Mouse (Mus musculus) limb, embryonic 15.5 days (tissue): ENCODE measurements around the gene Pou3f1. TPM values are rescaled to one million over a fixed set of nuclear protein-coding genes. Genes with fewer than 3 reads are reported as not detected.
"Not testable (repeated sequence)": the region's sequence is repeated elsewhere in the genome, so short reads cannot be mapped to it uniquely, and the experiment has no call there.

ENCODE experiments used
- ATAC-seq: fragments of 200-750 bp; cut with Nextera tagmentation; 2 replicates; pipeline ENCODE4 v1.8.0; 2017; ENCODE audit warnings: low read depth, moderate TSS enrichment; ENCODE audit not compliant: insufficient number of reproducible peaks, low FRiP score, low TSS enrichment
- H3K27ac ChIP-seq: fragments of 300-500 bp; sonication (generic); 2 replicates; pipeline ENCODE4 v1.5.1; 2015; ENCODE audit warnings: moderate library complexity, mild to moderate bottlenecking, inconsistent platforms
- H3K27me3 ChIP-seq: fragments of 300-500 bp; sonication (generic); 2 replicates; pipeline ENCODE4 v1.6.1; 2015; ENCODE audit warnings: inconsistent platforms
- H3K36me3 ChIP-seq: fragments of 300-500 bp; sonication (generic); 2 replicates; pipeline ENCODE4 v1.6.1; 2015; ENCODE audit warnings: inconsistent platforms
- H3K4me1 ChIP-seq: fragments of 300-500 bp; sonication (generic); 2 replicates; pipeline ENCODE4 v1.6.1; 2015; ENCODE audit warnings: inconsistent platforms
- H3K4me2 ChIP-seq: fragments of 300-500 bp; sonication (generic); 2 replicates; pipeline ENCODE4 v1.6.1; 2015; ENCODE audit warnings: mild to moderate bottlenecking, inconsistent platforms
- H3K4me3 ChIP-seq: fragments of 300-500 bp; sonication (generic); 2 replicates; pipeline ENCODE4 v1.5.1; 2015; ENCODE audit warnings: mild to moderate bottlenecking, inconsistent platforms
- H3K9ac ChIP-seq: fragments of 300-500 bp; sonication (generic); 2 replicates; pipeline ENCODE4 v1.6.1; 2015; ENCODE audit warnings: inconsistent platforms
- H3K9me3 ChIP-seq: fragments of 300-500 bp; sonication (generic); 2 replicates; pipeline ENCODE4 v1.6.1; 2016; ENCODE audit warnings: inconsistent platforms
- WGBS: fragments of 180-500 bp; shearing (Covaris S2); methylation state at CpG from one replicate; pipeline ENCODE4 v1.1.7; 2015; 5-methylcytosine and 5-hydroxymethylcytosine counted together
- polyA plus RNA-seq: library from polyadenylated mRNA; unstranded; fragments of >200 nt; fragmentation: Nextera tagmentation; extraction: Ambion mirVana; gene quantifications from 2 replicates; pipeline ENCODE4 v1.2.1, GENCODE M21; 2015

Pou3f1 gene
- polyA plus RNA-seq, 1 experiment from 2014 or later = 1.1 TPM

- no peak overlapping the region for H3K4me3 ChIP-seq
- peaks cover 22% of the 10 kb centered on the region for H3K36me3 ChIP-seq
- no peak for ATAC-seq
- H3K27ac ChIP-seq = peak overlapping the region; percentile 88
- H3K4me2 ChIP-seq = no peak overlapping the region
- no peaks in the 10 kb centered on the region for H3K9me3 ChIP-seq
- H3K4me1 ChIP-seq = peaks cover 82% of the 10 kb centered on the region
- no peaks in the 10 kb centered on the region for H3K27me3 ChIP-seq
- no peak overlapping the region for H3K9ac ChIP-seq
- 81% methylated on average over 23 of the region's 23 CpGs for WGBS
Observed at GRCm38 (mm10) chr4:124705661-124706269, 49.2 kb downstream of the Pou3f1 start.

- peaks cover 22% of the 10 kb centered on the region for H3K36me3 ChIP-seq
- H3K9me3 ChIP-seq, H3K9ac ChIP-seq, H3K27me3 ChIP-seq, ATAC-seq, H3K4me3 ChIP-seq, H3K4me2 ChIP-seq: not testable (repeated sequence)
- H3K27ac ChIP-seq = peak overlapping the region; percentile 95
- peaks cover 75% of the 10 kb centered on the region for H3K4me1 ChIP-seq
- WGBS = 82% methylated on average over 25 of the region's 25 CpGs
Observed at GRCm38 (mm10) chr4:124707381-124708199, 51.0 kb downstream of the Pou3f1 start.

- ATAC-seq, H3K9me3 ChIP-seq, H3K9ac ChIP-seq, H3K27me3 ChIP-seq, H3K4me3 ChIP-seq: not testable (repeated sequence)
- Histone ChIP-seq H3K27ac (peak overlapping the region; percentile 95), H3K36me3 (peaks cover 22% of the 10 kb centered on the region), H3K4me1 (peaks cover 72% of the 10 kb centered on the region), H3K4me2 (peak overlapping the region; percentile 51)
- 14% methylated on average over 1 of the region's 1 CpGs for WGBS
Observed at GRCm38 (mm10) chr4:124708200-124708517, 51.6 kb downstream of the Pou3f1 start.

GRCm38 (mm10) chr4:124708518-124709477, 52.2 kb downstream of the Pou3f1 start:
- no peaks in the 10 kb centered on the region for H3K27me3 ChIP-seq
- H3K4me1 ChIP-seq = peaks cover 66% of the 10 kb centered on the region
- no peak overlapping the region for H3K9ac ChIP-seq
- H3K4me2 ChIP-seq = peak overlapping the region; percentile 51
- H3K27ac ChIP-seq = peak overlapping the region; percentile 95
- H3K36me3 ChIP-seq = peaks cover 22% of the 10 kb centered on the region
- ATAC-seq = peak; percentile 89
- 2% methylated on average over 41 of the region's 41 CpGs for WGBS
- H3K9me3 ChIP-seq = no peaks in the 10 kb centered on the region
- peak overlapping the region; percentile 37 for H3K4me3 ChIP-seq

GRCm38 (mm10) chr4:124709961-124710446, 53.4 kb downstream of the Pou3f1 start:
- WGBS = 3% methylated on average over 18 of the region's 18 CpGs
- peak overlapping the region; percentile 27 for H3K4me3 ChIP-seq
- H3K9ac ChIP-seq = 0 out of 2 replicates have a peak overlapping the region, but pooled peaks have one; percentile 23
- ATAC-seq = no peak
- H3K4me1 ChIP-seq = peaks cover 57% of the 10 kb centered on the region
- H3K4me2 ChIP-seq = peak overlapping the region; percentile 51
- H3K36me3 ChIP-seq = peaks cover 22% of the 10 kb centered on the region
- H3K27ac ChIP-seq = peak overlapping the region; percentile 95
- H3K27me3 ChIP-seq = no peaks in the 10 kb centered on the region
- no peaks in the 10 kb centered on the region for H3K9me3 ChIP-seq

Other genes with a start within 250 kb of the Pou3f1 start
- gene 3100002H09Rik, start 46.0 kb upstream of the Pou3f1 start, polyA plus RNA-seq = not detected in 2 replicates
- gene Utp11, start 36.8 kb downstream of the Pou3f1 start, polyA plus RNA-seq = 74.7 and 79.4 TPM in 2 replicates
- gene Fhl3, start 43.9 kb downstream of the Pou3f1 start, polyA plus RNA-seq = 11.5 and 15.4 TPM in 2 replicates
- 131 and 134 TPM in 2 replicates for gene Sf3a3, start 58.0 kb downstream of the Pou3f1 start, polyA plus RNA-seq
- 31.0 and 33.5 TPM in 2 replicates for gene Inpp5b, start 85.0 kb downstream of the Pou3f1 start, polyA plus RNA-seq
- 10.7 and 12.4 TPM in 2 replicates for gene Mtf1, start 145.3 kb downstream of the Pou3f1 start, polyA plus RNA-seq
- 32.1 and 40.1 TPM in 2 replicates for gene Yrdc, start 193.9 kb downstream of the Pou3f1 start, polyA plus RNA-seq
- 51.9 and 55.7 TPM in 2 replicates for gene 1110065P20Rik, start 194.4 kb downstream of the Pou3f1 start, polyA plus RNA-seq
- 0.25 and 0.52 TPM in 2 replicates for gene Maneal, start 205.4 kb downstream of the Pou3f1 start, polyA plus RNA-seq
- gene Epha10, start 224.1 kb downstream of the Pou3f1 start, polyA plus RNA-seq = 0.05 and 0.08 TPM in 2 replicates